Mouse (Mus musculus) ovary, postnatal 36 days (tissue): Measurements from ENCODE around the gene Slc35c2.
A peak's percentile ranks its signal among the peaks of the same experiment; 100 is the strongest.

Source experiments
- DNase-seq: peaks from one replicate; pipeline ENCODE4 v3.0.0; 2022; ENCODE audit warnings: low spot score, mixed read lengths

Gene Slc35c2

DNA sequence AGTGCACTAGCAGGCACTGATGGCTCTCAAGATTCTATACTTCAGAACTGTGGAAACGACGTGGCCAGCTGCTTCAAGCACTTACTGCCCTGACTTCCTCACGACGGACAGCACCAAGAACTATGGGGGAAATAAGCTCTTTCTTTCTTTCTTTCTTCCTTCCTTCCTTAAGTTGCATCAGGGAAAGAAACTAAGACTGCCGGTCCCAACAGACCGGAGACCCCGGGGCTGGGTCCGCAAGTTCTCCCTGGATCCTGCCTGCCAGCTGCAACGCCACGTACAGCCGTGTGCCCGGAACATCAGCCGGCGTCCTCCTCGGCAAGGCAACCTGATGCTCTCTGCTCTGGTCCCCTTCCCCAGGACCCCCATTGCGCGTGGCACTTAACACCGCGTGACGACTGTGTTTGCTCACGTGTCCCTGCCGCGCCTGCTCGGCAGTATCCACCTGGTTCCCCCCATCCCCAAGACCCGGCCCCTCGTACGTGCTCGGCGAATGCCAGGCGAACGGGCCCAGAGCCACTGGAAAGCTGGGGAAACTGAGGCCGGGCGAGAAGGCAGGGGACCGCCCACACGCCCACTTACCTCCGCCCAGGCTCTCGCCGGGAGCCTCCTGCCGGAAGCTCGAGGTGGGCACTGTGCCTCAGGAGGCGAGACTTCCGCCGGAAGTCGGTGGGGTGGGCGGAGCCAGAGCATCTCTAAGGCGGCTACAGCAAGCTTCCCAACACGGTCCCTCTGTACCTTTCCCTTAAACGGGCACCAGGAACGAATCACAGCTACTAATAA lies at the start of gene Slc35c2:
Gene Slc35c2, minus strand, starts transcription at position 668 of the 783 bp plus-strand sequence.
- peak; percentile 91 for DNase-seq

DNA sequence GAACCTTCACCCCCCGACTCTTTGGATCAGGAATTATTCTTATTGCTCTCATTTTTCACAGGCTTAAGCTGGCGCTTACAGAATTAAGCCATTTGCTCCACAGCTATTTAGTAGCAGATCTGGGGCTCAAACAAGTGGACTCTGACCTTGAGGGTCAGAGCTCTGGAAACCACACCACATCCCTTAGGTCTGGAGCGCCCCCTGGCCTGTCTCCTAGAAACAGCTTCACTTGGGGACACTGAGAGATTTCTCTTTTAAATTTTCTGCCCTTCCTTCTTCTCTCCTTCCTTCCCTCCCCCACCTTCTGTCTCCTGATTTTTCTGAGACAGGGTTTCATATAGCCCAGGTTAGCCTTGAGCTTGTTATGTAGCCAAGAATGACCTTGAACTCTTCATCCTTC lies 49.5 kb upstream of the Slc35c2 start:
- DNase-seq, result peak; percentile 62

DNA sequence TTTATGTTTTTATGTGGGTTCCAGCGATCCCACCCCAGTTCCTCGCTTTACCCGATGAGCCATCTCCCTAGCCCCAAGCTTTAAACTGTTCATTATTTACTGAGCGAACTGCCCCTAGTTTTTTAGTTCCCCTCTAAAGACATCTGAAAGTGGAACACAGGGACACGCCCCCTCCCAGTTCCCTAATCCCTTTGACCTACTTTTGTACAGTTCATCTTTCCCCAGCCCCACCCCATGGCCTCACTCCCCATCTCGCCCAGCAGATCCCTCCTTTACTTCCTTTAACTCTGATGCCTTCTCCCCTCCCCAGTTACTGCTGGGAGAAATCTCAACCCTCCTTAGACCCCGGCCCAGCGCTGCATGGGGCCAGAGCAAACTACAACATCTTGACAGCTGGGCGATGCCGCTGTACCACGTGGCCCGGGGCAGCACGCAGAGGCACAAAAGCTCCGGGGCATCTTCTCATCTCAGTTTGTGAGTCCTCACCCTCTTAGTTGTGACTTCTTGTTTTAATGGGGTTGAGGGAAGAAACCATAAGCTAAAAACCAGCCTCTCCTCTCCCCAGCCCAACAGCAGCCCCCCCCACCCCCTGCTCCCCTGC lies 45.0 kb upstream of the Slc35c2 start:
- DNase-seq, result no peak

DNA sequence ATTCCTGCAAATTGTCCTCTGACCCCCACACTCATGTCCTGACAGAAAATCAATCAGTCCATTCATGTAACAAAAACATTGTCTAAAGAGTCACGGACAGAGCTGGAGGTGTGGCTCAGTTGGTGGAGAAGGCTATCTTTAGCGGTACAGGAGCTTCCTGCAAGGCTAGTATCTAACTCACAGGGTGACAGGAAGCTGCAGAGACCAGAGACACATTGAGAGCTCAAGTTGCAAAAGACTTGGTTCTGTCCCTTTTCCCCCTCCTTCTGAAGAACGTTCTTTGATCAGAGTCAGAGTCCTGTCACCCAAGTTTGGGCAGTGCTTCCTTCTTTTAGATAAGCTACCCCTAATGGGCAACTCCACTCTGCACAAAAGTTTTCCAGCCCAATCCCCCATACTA lies 42.0 kb upstream of the Slc35c2 start:
- DNase-seq, result no peak

DNA sequence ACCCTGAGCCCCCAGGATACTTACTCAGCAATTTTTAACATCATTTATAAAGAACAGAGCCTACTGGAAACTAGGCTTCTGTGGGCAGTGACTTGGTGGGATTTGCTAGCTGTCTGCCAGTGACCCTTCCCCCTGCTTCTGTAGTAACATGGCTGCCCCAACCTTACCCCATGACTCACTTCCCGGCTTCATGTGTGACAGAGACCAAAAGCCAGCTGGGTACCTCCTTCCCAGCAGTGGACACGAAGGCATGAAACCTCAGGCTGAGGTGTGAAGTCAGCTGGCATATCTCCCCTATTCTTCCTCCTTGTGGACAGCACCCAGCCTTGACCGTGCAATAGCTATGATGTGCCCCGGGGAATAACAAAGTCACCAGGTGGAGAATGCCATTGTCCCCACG lies 41.1 kb upstream of the Slc35c2 start:
- no peak for DNase-seq

DNA sequence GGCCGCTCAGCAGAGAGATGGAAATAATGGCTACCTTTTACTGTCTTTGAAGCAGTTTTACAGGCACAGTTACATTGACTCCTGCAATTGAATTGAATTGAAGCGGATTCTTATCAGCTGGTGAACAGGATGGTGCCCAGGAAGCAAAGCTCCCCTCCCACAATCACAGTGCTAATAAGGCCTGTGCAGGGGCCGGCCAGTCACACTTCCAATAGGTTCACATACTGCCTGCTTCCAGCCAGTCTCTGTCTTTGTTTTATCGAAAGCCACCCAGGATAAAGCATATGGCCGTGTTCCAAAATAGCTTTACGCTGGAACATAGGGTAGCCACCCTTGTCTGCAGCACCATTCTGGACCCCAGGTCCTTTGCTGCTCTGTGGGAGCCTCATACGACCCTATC lies 39.7 kb upstream of the Slc35c2 start:
- DNase-seq, result no peak

DNA sequence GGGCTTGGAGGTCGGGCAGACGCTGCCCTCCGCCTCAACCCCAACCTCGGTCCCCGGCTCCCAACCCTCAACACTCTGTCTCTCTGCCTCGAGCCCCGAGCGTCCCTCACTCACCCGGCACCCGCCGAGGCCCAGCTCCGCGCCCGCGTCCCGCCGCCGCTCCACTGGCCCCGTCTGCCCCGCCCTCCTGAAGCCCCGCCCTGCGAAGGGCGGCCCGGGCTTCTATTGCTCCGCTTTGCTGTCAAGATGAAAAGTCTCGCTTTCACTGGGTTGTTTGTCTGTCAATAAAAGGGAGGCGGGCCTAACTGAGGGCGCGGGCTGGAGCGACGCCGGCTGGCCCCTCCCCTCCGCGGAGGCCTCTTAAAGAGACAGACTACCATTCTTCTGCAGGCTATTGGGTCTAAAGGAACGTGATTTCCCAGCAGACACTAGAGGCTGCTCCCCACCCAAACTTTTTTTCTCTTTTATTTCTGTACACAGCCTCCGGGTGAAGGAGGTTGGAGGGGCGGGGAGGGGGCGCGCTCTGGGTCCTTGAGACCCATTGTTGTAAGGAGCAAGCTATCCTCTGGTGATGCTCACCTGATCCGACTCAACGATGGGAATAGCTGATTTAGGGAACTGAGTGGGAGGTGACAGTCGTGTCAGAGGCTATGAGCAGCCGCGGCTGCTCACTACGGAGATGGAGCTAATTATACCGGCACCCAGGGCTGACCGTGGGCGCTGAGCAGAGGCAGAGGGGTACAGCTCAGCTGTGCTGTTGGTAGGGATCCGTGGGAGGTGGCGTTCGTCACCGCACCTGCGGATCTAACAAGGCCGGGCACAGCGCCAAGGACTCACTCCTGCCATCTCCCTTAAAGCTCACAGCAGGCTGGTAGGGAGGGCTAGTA lies 38.9 kb upstream of the Slc35c2 start, which contains the start of gene Elmo2:
Gene Elmo2, minus strand, starts transcription at position 176 of the 887 bp plus-strand sequence.
- peak; percentile 95 for DNase-seq

DNA sequence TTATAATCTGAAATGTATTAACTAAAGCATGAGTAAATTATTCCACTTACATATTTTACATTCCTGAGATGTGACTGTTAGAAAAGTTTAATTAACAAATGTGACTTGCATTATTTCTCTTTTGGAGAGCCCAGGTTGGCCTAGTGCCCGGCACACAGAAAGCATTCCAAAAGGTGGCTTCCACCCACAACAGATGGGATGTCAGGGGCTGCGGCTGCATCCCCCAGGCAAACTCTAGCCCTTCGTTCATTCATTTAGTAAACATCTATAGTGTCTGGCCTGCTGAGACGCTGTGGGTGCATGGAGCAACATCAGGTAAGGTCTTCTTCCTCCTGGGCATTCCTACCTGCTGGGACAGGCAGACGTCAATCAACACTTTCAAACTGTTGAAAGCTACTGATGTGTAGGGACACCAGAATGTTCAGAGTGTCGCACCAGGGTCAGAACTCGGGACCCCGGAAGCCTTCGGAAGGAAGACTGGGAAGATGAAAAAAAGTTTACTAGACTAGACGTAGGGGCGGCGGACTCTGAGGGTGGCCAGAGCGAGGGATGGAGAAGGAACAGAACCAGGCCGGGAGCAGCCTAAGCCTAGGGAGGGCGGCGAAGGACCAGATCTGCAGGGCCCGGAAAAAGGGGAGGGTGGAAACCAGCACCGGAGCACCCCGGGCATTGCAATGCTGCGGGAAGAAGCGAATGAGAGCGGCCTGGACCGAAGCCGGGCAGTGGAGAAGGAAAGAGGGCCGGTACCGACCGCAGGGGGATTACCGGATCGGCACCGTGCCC lies 38.0 kb upstream of the Slc35c2 start:
- DNase-seq, result no peak

DNA sequence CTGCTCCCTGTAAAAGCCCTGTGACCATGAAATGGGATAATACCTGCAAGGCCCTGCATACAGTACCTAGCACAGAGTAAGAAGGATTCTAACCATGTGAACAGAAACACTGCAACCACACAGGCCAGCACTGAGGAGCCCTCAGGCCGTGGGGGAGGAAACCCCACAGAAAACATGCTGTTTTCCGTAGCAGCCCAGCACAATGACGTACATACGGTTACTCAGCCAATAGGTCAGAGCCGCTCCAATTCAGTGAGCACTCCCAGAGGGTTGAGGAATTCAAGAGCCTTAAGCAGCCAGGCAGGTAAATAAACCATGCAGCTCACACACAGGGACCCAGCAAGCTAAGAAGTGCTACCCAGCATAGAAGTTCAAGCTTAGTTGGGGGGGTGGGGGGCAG lies 36.3 kb upstream of the Slc35c2 start:
- no peak for DNase-seq

DNA sequence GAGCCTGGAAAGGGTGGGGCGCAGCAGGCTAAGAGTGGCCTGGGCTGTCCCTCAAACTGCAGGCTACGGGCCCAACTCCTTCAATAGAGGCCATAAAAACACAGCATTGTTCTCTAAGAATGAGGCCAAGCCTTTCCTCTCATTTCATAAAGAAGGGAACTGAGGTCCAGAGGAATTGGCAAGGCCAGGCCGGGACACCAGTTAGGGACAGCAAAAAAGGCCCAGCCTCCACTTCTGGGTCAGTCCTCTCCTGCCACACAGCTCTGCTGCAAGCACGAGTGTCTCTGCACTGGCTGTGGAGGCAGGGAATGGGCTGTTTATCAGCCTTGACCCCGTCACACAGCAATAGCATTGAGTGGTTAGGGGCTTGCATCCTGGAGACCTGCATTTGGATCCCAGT lies 35.8 kb upstream of the Slc35c2 start:
- no peak for DNase-seq

DNA sequence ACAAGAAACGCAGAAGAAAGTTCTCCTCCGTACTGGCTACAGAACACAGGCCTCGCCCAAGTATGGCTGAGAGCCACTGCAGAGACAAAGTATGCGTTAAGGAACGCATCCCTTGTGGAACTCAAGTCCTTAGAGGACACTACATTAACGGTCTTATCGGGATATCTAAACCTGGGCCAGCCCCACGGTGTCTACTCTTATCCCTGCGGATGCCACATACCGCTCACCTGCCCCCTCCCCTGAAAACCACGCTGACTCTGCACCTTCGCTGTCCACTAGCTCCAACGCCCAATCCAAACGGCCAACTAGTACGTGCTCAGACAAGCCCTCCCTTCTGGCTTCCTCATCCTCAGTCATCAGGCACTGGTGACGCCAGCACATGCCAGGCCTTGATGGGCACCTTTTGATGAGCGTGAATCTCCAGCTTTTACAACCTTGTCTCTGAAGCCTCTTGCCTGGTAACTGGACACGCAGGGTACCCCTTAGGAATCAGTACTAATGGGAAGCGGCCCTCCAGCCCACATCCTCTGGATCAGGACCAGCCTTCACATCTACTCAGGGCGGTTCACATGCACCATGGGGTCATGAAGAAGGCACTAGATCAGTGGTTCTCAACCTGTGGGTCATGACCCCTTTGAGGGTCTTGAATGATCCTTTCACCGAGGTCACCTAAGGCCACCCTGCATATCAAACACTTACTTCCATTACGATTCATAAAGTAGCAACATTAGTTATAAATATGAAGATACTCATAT lies 34.5 kb upstream of the Slc35c2 start:
- DNase-seq, result no peak

DNA sequence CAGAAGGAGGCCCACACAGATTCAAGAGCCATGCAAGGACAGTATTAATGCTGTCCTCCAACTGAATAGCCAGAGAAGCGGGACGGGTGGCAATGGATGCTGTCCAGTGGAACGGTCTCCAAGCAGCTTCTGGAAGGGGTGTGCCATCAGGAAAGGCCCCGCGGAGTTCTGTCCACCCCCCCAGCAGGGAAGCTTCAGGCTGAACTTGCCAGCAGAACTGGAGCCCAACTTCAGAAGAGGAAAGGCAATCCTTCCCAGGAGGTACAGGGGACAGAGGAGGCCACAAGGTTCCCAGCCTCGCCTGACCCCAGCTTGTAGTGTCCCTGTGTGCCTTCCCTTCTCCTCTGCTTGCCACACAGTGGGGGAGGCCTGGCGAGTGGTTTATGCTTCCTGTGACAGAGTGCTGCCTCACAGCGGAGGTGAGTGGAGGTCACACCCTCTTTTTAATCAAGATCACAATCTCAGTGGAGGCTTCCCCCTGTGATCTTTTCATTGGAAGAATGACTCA lies 33.8 kb upstream of the Slc35c2 start:
- DNase-seq, result no peak

DNA sequence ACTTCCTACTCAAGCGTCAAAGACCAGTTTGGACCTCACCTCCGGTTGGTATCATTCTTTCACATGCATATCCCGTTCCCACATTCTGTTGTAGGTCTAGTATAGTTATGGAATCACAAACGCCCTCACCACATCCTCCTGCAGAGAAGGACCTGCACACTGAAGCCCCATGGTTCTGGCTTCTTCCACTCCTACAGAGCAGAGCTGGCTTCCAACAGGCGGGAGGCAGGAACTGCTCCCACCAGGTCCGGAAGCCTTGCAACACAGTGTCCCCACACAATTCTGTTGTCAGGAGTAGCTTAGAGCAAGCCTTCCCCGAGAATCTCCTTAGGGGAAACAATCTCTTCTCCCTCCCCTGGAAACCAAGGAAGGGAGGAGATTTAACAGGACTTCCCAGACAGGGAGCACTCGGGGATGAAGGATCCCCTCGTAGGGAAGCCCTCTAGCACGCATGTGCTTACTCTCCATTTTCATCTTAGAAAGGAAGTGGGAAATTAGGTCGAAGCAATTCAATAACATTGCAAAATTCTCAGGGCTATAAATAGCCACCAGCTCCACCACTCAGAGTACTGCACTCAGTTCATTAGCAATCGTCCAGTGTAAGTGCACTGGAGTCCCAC lies 33.0 kb upstream of the Slc35c2 start:
- no peak for DNase-seq

DNA sequence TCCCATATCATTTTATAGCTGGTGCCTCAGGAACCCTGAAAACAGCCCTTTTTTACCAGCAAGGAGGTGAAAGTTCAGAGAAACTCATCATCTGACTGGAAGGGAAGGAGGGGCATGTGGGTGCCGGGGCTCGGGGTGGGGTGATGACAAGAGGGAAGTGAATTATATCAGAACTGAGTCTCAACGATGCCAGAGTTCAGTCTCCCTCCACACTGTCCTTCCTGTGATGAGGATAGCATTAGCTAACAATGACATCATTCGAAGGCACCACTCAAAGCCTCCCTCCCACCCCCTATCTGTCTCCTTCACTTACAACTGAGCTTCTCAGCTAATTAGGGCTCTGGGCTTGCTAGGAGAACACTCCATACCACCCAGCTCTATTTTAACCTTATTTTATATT lies 31.8 kb upstream of the Slc35c2 start:
- DNase-seq, result no peak

DNA sequence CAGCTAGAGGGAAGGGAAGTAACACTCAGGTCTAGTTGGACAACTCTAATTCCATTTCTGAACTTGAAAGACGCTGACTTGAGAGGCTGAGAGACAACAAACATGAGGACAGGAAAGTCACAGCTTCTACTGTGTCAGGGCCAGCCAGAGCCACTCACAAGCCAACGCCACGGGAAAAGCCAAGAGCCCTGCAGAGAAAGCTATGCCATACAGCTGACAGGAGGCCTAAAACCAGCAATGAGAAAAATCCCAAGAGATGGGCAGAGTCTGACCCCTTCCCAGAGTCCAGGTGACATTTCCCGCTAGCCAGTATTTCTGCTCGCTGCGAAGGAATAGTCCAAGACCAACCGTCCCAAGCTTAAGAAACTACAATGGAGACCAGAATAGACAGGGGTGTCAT lies 31.3 kb upstream of the Slc35c2 start:
- DNase-seq, result no peak

DNA sequence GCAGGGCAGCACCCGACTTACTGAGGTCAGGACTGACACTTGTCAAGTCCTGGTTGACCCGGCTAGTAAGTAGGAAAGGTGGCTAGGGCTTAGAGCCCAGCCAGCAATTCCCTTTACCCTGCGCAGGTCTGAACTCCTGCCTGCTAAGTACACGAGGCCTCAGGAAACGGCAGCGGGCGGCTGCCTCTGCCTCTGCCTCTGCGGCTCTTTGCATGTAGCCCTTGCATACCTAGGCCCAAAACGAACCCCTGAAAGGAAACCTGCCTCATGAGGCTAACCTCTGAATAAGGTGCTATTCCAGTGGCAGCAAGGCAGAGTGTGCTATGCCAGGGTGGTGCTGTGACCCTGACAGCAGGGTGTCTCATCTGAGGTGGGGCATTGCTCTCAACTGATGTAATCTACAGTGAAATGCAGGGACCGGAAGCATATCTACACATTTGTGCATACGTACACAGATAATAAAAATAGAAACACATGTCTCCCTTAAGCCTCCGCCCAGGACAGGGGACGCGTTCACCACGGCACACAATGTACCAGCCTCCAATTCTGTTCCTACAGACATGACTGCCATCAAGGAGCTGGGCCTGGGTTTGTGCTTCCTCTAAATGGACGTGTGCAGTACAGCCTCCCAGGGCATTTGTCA lies 30.1 kb upstream of the Slc35c2 start:
- no peak for DNase-seq

DNA sequence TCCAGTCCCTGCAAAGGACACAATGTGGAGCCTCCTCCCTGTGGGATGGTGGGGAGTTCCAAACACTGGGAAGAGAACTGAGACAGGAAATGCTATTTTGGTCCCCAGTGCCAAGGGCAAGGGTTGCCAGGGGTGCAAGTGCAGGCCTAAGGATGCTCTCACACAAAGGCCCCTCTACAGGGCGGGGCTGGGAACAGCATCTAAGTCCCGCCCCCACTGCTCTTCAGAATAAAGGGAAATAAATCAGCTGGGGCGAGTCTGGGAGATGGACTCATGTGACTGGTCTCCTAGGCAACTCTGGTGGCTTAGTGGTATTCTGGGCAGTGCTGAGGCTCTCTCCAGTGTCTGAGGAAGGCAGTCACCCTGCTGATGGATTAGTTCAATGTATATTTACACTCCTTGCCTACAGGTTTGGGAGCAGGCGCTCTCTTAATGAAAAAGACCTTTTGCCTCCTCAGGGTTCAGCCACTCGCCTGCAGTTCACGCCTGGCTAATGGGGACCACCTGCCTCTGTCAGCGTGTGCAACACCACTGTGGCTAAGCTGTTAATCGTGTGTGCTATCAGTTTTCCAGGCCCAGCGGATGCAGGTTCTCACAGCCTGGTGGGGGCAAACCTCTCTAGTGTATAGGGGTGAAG lies 29.3 kb upstream of the Slc35c2 start:
- no peak for DNase-seq

DNA sequence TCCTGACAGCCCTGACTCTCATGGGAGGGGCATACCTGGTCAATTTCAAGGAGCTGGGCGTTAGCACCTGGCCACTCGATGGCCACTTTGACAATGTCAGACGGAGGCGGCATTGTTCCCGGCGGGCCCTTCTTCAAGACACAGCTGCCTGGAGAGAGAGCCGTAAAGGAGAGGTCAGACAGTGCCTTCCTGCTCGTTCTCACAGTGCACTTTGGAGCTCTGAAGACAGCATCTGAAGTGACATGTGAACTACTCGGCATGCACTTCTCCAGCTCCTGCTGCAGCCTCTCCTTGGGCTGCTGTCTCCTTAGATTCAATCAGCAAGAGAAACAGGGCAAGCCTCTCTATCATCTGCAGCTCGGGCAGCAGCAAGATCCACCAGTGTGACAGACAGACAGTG lies 28.5 kb upstream of the Slc35c2 start:
- DNase-seq, result no peak

DNA sequence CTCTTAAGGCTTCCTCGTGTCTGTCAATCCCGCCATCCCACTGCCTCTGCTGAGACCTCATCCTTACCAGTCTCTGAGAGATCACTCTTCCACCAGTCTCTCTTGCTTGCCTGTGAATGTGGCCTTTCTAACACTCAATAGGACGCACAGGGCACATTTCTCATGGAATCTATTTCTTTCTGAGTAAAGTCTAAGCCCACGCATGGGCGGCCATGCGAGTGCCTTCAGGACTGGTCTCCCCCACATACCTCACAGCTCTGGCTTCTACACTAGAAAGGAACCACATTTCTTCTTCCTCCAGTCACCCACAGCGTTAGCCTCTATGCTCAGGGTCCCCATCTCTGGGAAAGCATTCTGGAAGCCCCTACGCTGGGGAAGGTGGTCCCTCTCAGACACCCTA lies 26.5 kb upstream of the Slc35c2 start:
- no peak for DNase-seq

DNA sequence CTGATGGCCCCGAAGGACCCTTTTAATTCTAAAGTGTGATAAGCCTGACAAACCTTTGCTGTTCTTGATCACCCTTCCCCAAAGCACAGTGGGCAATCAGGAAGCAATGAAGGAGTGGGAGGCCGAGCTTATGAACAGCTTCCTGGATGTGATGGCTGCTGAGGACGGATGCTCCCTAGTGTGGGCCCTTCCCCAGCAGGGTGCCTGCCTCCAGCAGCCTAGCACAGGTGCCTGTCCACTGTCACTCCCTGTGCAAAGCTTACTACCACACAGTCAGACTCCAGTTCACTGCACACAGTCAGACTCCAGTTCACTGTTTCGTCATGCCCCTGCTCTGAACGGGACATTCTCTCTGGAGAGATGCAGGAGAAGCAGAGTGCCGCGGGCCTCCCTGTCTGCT lies 24.7 kb upstream of the Slc35c2 start:
- no peak for DNase-seq
